Mouse (Mus musculus): ENCODE results near the gene Cxcl13.
"Not testable (repeated sequence)": the region's sequence is repeated elsewhere in the genome, so short reads cannot be mapped to it uniquely, and the experiment has no call there.

Gene Cxcl13

GRCm38 (mm10) chr5:95956651-95957050 is at the start of gene Cxcl13:
Cxcl13 (plus strand) TSS chr5:95956951.
- no peak for DNase-seq

DNA sequence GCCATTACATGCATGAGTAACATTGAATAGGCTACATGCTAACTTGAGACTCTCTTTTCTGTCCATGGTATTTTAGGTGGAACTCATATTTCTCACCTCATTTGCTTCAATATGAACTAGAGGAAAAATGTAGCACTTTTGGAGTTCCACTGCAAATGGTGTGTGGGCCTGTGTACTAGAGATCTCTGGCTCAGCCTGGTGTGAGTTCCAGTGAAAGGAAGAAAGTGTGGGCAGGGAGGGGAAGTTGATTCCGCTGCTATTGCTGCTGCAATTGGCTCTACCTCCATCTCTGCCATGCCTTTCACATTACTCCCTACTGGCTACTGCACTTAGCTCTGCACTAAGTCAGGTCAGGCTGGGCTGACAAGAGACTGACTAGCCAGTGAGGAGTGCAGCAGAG is 45.7 kb upstream of the Cxcl13 start:
- DNase-seq, result no peak

GRCm38 (mm10) chr5:95918491-95918890 is 38.3 kb upstream of the Cxcl13 start:
- DNase-seq, result no peak

DNA sequence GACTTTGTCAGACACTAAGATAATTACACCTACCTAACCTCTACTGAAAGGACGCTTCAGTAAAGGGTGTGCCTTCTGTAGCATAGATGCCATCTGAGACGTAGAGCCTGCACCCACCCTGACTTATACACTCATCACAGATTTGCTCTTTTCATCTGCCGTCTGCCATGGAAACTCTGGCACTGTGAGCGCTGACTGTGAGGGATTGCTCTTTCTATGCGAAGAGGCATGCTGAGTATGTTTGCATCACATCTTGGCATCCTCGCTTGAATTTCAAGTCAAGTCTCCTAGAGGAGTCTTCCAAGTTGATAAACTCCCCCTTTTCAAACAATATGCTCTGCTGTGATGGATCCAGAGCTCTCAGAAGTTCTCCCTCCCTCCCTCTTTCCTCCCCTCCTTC is 32.7 kb upstream of the Cxcl13 start:
- no peak for DNase-seq

DNA sequence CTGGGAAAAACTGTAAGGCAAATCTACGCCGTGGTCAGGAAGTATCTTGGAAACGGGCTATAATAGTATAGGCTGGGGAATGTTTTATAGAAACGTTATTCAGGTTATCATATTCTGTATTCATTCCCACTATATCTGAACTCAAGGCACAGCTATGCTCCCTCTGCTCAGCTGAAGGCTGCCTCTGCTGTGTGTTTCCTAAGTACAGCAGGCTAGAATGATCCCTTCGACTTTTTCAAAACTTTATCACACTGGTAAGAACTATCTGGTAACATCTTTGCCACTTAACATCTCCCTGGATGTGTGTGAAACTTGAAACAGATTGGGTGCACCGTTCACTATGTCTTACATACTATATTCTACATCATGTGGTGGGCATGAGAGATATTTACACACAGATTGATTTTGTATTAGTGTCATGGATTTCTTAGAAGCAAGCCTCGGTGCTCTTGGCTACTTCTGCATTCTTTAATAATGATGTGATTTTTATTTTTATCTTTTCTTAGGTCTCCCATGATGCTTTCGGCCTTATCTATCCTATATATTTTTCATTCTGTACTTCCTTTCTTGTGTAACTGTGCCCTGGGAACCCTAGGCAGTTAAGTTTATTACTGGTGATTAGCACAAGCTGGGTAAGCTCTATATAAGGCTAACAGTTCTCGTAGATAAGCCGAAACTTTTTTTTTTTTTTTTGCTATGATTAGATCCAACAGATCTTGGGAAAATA is 31.4 kb upstream of the Cxcl13 start:
- DNase-seq, result no peak

GRCm38 (mm10) chr5:95925931-95926263 is 30.9 kb upstream of the Cxcl13 start:
- no peak for DNase-seq

DNA sequence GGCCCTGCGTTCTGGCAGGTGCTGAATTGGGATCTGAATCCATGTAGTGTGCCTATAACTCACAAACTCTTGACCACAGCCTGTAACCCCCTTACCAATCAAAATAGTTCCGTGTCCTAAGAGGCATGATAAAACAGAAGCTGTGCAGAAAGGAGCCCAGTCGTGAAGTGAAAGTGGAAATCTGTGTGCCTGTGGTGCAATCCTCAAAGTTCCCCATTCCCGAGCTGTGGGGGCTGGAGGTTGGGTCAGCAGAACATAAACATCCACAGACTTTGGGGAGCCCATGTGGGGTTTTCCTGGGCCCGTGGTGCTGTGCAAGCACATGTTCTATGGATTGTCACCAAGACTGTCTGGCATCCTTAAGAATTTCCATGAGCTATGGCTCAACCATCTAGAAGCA is 21.7 kb upstream of the Cxcl13 start:
- no peak for DNase-seq

DNA sequence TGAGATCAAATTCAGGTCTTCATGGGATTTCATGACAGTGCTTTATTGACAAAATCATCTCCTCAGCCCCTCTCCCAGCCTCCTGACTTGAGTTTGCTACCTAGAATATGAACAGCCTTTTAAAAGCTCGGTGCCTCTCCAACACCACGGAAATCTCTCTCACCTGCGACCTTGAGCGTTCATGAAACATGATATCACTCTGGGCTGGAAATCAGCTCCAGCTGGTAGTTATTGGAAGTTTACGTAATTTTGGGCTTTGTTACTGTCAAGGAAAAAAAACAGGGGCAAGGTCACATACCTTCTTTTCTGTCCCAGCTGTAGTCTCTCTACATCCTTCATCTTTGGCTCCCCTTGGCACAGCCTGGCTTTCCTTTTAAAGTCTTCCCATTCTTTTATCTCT is 20.7 kb upstream of the Cxcl13 start:
- DNase-seq, result no peak

DNA sequence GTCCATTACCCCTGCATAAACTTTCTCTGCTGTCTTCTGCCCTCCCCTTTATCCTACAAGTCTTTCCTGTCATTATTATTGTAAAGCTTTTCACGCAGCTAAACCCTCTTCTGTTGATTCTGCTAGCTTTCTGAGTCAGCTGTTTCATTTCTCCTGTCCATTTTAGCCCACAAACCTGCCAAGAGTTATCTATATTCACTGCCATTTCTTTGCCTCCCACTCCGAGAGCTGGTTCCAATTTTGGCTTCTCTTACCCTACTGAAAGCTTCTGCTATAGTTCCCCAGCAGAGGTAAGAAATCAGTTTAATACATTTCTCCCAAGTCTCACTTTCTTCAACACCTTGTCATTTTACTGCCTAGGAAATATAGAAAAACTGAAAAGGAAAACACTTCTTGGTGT is 19.6 kb upstream of the Cxcl13 start:
- DNase-seq, result no peak

GRCm38 (mm10) chr5:95938044-95938625 is 18.6 kb upstream of the Cxcl13 start:
- no peak for DNase-seq

DNA sequence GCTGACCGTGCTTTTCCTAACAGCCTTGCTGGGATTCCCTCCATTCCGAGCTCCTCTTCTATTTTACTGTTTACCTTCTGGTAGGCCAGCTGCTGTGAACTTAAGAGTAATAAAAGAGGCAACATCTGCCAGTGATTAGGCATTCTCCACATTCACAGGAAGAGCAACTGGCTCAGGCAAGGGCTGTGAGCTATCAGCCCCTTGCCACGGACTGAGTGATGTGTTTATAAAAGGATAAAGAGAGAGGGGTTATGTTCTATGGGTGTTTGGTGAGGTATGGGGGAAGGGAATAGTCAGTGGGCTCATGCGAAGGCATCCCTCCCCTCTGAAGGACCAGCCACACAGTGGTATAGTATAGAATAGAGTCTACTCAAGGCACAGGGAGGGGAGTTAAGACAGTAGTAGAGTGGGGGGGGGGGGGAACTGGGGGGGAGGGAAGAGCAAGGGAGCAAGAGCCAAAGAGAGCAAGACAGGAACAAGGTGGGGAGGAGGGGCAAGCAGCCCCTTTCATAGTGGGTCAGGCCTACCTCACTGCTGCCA is 16.0 kb upstream of the Cxcl13 start:
- no peak for DNase-seq

- no peak for DNase-seq
These were observed 15.2 kb upstream of the Cxcl13 start for GRCm38 (mm10) chr5:95941562-95941961.

GRCm38 (mm10) chr5:95945120-95945519 is 11.6 kb upstream of the Cxcl13 start:
- peak; percentile 12 for DNase-seq

DNA sequence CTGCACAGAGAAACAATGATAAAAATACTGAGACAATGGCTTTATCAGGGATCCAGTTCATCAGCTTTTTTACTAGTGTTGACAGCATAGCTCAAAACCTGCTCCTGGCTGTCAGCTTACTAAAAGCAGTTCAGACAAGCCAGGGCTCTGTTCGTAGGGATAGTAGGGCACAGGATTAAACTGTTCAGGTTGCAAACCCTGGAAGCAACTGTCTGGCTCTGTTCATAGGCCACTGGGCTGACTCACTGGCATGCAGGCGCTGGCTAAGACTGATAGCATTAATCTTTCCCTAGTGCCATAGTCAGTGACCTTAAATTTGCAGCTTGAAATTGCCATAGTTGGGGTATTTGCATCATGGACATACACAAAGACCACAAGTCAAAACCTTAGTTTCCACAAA is 10.4 kb upstream of the Cxcl13 start:
- no peak for DNase-seq

- no peak for DNase-seq
These were observed 8.1 kb upstream of the Cxcl13 start for GRCm38 (mm10) chr5:95948641-95949040.

- peak; percentile 51 for DNase-seq
These were observed 6.6 kb upstream of the Cxcl13 start for GRCm38 (mm10) chr5:95949946-95950701.

- DNase-seq, result no peak
These were observed 8.2 kb downstream of the Cxcl13 start for GRCm38 (mm10) chr5:95964940-95965339.

DNA sequence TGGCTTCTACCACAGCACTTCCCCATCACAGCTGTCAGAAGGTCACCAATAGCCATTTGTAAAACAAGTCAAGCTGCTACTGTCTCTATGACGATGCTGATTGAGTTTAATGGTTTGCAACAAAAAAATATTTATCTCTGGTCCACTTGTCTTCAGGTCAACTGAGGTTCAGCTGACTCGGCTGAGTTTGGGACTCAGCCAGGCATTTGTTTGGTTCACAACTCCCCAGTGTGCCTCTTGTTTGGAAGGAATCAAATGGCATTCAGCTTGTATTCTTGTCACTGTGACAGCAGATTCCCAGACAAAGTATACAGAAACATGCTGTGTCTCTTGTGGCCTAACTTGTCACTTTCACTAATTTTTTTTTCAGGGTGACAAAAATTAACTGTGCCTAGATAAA is 9.9 kb downstream of the Cxcl13 start:
- DNase-seq, result peak; percentile 49

GRCm38 (mm10) chr5:95970845-95971244 is 14.1 kb downstream of the Cxcl13 start:
- DNase-seq, result peak; percentile 73

GRCm38 (mm10) chr5:95972208-95972607 is 15.5 kb downstream of the Cxcl13 start:
- DNase-seq, result no peak

DNA sequence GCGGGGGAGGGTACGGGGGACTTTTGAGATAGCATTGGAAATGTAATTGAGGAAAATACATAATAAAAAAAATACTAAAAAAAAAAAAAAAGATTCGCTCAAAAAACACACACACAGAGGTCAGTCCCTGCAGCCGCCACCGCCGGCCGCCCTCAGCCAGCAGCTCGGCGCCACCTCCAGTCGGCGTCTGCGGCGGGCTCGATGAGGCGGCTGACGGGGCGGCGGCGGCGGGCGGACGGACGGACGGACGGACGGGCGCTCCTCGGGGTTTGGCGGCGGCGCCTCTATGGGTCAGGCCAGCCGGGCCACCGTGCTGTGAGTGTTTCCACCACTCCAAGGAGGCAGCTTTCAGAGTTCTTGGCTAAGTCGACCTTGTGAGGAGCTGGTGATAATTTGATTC is 17.1 kb downstream of the Cxcl13 start:
- DNase-seq, result not testable (repeated sequence)

DNA sequence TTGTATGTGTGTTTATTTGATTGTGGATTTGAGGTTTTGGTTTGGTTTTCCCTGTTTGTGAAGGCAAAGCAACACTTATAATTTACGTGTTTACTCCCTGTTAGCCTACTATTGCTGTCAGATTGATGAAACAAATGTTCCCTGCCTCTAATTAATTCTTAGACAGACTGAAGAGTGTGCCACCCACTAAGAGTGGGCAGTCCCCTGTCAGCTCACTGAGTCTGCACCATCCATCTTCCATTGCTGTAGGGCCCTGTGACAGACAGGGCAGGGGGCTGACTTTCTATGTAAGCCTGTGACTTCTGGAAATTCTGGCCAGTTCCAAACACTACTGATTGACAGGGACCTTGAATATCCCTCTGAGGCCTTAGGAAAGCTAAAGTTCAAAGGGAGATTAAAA is 19.5 kb downstream of the Cxcl13 start:
- DNase-seq, result no peak

DNA sequence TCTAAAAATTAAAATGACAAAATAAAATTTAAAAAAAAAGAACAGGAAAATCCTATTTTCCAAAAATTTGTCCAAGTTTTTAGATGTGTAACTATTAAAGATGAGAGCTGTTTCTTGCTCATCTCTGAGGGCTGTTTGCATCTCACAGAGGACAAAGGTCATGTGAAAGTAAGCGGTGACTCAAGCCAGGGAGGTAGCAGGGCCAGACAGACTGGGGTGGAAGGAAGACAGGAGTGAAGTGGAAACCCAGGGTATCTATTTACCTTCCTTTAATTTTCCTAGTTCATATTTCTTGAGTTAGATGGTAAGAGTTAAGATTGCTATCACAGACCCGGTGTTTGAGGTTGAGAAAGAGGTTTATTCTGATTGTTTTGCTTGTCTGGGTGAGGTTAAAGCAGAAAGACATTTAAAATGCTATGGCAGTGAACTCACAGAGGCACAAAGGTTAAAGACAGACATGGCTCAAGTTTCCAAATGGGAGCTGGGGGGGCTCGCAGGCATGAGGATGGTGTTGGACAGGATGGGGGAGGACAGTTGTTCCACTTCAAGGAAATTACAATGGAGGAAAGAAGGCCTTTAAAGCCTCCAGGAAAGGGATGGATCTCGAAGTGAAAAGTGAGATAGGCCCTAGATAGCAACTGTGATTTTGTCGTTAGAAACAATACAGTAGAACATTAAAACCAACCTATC is 27.2 kb downstream of the Cxcl13 start:
- no peak for DNase-seq
